Mouse (Mus musculus): ENCODE measurements at regions not wholly inside any gene's neighbourhood (a gene's known extent, or its start where the extent isn't known, plus 50 kb on each side); places are given as distances from the start of the nearest gene placed in this dataset.

DNA sequence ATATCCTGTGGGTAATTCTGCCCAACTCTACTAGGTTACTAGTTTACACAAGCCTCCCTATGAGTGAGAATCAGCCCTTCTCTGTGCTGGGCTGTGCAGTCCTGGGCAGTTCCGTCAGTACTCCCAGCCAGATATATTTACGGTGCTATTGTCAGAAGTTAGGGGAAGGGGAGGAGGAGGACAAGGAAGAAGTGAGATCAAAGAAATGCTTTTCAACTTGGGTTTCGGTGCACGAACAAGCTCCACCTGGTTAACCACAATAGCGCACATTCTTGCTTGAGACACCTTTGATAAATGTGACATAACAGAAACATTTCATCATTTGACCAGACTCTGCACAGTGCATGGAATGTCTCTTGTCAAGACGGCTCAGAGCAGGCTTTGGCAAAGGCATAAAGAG lies 68.3 kb upstream of the Tenm4 start:
- Histone ChIP-seq H3K4me1 (ENCODE audit: control insufficient read depth, insufficient read depth, low read length) (no peaks in the 10 kb centered on the region), H3K9me3 (ENCODE audit: control insufficient read depth, low read length) (no peaks in the 10 kb centered on the region), H3K36me3 (ENCODE audit: control insufficient read depth, insufficient read depth, low read length) (no peaks in the 10 kb centered on the region), H3K4me3 (ENCODE audit: low read depth, low read length) (no peak overlapping the region), H3K27me3 (ENCODE audit: control insufficient read depth, insufficient read depth, low read length) (no peaks in the 10 kb centered on the region), H3K4me2 (ENCODE audit: low read depth, low read length) (no peak overlapping the region), H3K9ac (replicated peaks; ENCODE audit: low read depth, low read length) (no peak overlapping the region), H3K27ac (ENCODE audit: low read depth, low read length) (no peak overlapping the region)
- 54% methylated on average over 6 of the region's 6 CpGs for WGBS
- no peak for ATAC-seq (ENCODE audit: low read depth)

GRCm38 (mm10) chr7:96108768-96109167 lies 62.3 kb upstream of the Tenm4 start:
- H3K36me3 ChIP-seq (ENCODE audit: control insufficient read depth, insufficient read depth, low read length): no peaks in the 10 kb centered on the region
- H3K4me1 ChIP-seq (ENCODE audit: control insufficient read depth, insufficient read depth, low read length): no peaks in the 10 kb centered on the region
- WGBS: 82% methylated on average over 2 of the region's 2 CpGs
- H3K9me3 ChIP-seq (ENCODE audit: control insufficient read depth, low read length): no peaks in the 10 kb centered on the region
- H3K27ac ChIP-seq (ENCODE audit: low read depth, low read length): no peak overlapping the region
- no peak overlapping the region for H3K9ac ChIP-seq (replicated peaks; ENCODE audit: low read depth, low read length)
- H3K27me3 ChIP-seq (ENCODE audit: control insufficient read depth, insufficient read depth, low read length): no peaks in the 10 kb centered on the region
- ATAC-seq (ENCODE audit: low read depth): no peak
- H3K4me2 ChIP-seq (ENCODE audit: low read depth, low read length): no peak overlapping the region
- no peak overlapping the region for H3K4me3 ChIP-seq (ENCODE audit: low read depth, low read length)

DNA sequence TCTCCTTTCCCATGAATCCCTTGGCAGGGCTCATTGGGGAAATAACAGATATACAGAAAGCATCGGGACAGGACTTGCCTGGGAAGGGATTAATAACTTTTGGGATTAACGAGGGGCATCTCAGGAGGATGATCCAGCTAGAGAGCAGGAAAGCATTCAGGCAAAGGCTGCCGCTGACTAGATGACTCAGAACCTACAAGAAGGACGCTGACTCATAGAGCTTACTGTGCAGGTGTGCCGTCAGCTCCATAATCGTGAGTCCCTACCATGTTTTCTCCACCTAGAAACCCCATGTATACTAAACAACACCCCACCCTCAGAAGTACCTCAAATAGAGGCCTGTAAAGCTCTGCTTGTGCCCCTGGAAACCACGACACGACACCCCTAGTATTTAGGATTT lies 50.9 kb upstream of the Tenm4 start:
- Histone ChIP-seq H3K4me2 (ENCODE audit: low read depth, low read length) (no peak overlapping the region), H3K27ac (ENCODE audit: low read depth, low read length) (no peak overlapping the region), H3K9ac (replicated peaks; ENCODE audit: low read depth, low read length) (no peak overlapping the region), H3K4me1 (ENCODE audit: control insufficient read depth, insufficient read depth, low read length) (no peaks in the 10 kb centered on the region), H3K4me3 (ENCODE audit: low read depth, low read length) (no peak overlapping the region), H3K36me3 (ENCODE audit: control insufficient read depth, insufficient read depth, low read length) (no peaks in the 10 kb centered on the region), H3K9me3 (ENCODE audit: control insufficient read depth, low read length) (no peaks in the 10 kb centered on the region), H3K27me3 (ENCODE audit: control insufficient read depth, insufficient read depth, low read length) (no peaks in the 10 kb centered on the region)
- ATAC-seq (ENCODE audit: low read depth): no peak
- WGBS: 72% methylated on average over 8 of the region's 8 CpGs

Measured in neural tube, embryonic 14.5 days (tissue).